Mouse (Mus musculus): ENCODE measurements around the gene Tmc2. TPM values are rescaled to one million over a fixed set of nuclear protein-coding genes. Genes with fewer than 3 reads are reported as not detected.

The Tmc2 gene
- polyA plus RNA-seq, 1 experiment from 2014 or later = not detected

- Histone ChIP-seq H3K27me3 (no peaks in the 10 kb centered on the region), H3K36me3 (peaks cover 25% of the 10 kb centered on the region), H3K4me1 (peaks cover 17% of the 10 kb centered on the region), H3K4me2 (replicated peaks) (peak within 1 kb of the TSS; percentile 84), H3K4me3 (peak within 1 kb of the TSS; percentile 97), H3K9me3 (replicated peaks) (no peaks in the 10 kb centered on the region), H3K27ac (peak within 1 kb of the TSS; percentile 97), H3K9ac (peak within 1 kb of the TSS; percentile 99)
- peak; percentile 93 for ATAC-seq (ENCODE audit: low FRiP score)
- WGBS = under 1% methylated on average over 80 of the region's 81 CpGs
These were observed 16.1 kb upstream of the Tmc2 start, which contains the start of gene Snrpb for GRCm38 (mm10) chr2:130178706-130179506. Gene Snrpb, minus strand, starts transcription at chr2:130179403.

GRCm38 (mm10) chr2:130179507-130180019, 15.4 kb upstream of the Tmc2 start:
- peak overlapping the region; percentile 97 for H3K27ac ChIP-seq

GRCm38 (mm10) chr2:130188391-130188790, 6.6 kb upstream of the Tmc2 start:
- no peaks in the 10 kb centered on the region; the same call in 1 of the 2 replicates for H3K9me3 ChIP-seq (replicated peaks)
- WGBS = 87% methylated on average over 12 of the region's 12 CpGs
- no peaks in the 10 kb centered on the region for H3K36me3 ChIP-seq
- H3K4me2 ChIP-seq (replicated peaks) = no peak overlapping the region
- no peaks in the 10 kb centered on the region for H3K27me3 ChIP-seq
- H3K4me3 ChIP-seq = no peak overlapping the region
- no peak overlapping the region for H3K27ac ChIP-seq
- ATAC-seq (ENCODE audit: low FRiP score) = no peak
- H3K4me1 ChIP-seq = no peaks in the 10 kb centered on the region
- H3K9ac ChIP-seq = no peak overlapping the region

More at GRCm38 (mm10) chr2:130179507-130180019, 15.4 kb upstream of the Tmc2 start:
- Histone ChIP-seq H3K4me3 (peak overlapping the region; percentile 97), H3K36me3 (peaks cover 18% of the 10 kb centered on the region), H3K4me1 (peaks cover 17% of the 10 kb centered on the region), H3K4me2 (replicated peaks) (peak overlapping the region; percentile 84), H3K27me3 (no peaks in the 10 kb centered on the region), H3K9me3 (replicated peaks) (no peaks in the 10 kb centered on the region), H3K9ac (peak overlapping the region; percentile 53)
- peak; percentile 78 for ATAC-seq (ENCODE audit: low FRiP score)
- WGBS = 1% methylated on average over 15 of the region's 15 CpGs

GRCm38 (mm10) chr2:130200961-130201360, 6.0 kb downstream of the Tmc2 start:
- no peak for ATAC-seq (ENCODE audit: low FRiP score)
- 69% methylated on average over 5 of the region's 5 CpGs for WGBS
- Histone ChIP-seq H3K4me1 (no peaks in the 10 kb centered on the region; the same call in 1 of the 2 replicates), H3K4me2 (replicated peaks) (no peak overlapping the region), H3K36me3 (no peaks in the 10 kb centered on the region), H3K27ac (no peak overlapping the region), H3K9me3 (replicated peaks) (peaks cover 4% of the 10 kb centered on the region; the same call in 1 of the 2 replicates), H3K9ac (no peak overlapping the region), H3K27me3 (no peaks in the 10 kb centered on the region), H3K4me3 (no peak overlapping the region)

GRCm38 (mm10) chr2:130207376-130207775, 12.4 kb downstream of the Tmc2 start:
- no peak overlapping the region for H3K4me2 ChIP-seq (replicated peaks)
- no peak overlapping the region for H3K9ac ChIP-seq
- no peaks in the 10 kb centered on the region for H3K9me3 ChIP-seq (replicated peaks)
- no peaks in the 10 kb centered on the region for H3K36me3 ChIP-seq
- H3K27me3 ChIP-seq = no peaks in the 10 kb centered on the region
- no peak overlapping the region for H3K4me3 ChIP-seq
- no peak for ATAC-seq (ENCODE audit: low FRiP score)
- WGBS = 75% methylated on average over 2 of the region's 2 CpGs
- no peak overlapping the region for H3K27ac ChIP-seq
- no peaks in the 10 kb centered on the region for H3K4me1 ChIP-seq

GRCm38 (mm10) chr2:130207996-130208395, 13.0 kb downstream of the Tmc2 start:
- no peak overlapping the region for H3K4me2 ChIP-seq (replicated peaks)
- no peaks in the 10 kb centered on the region for H3K27me3 ChIP-seq
- no peak overlapping the region for H3K9ac ChIP-seq
- H3K4me1 ChIP-seq = no peaks in the 10 kb centered on the region
- no peaks in the 10 kb centered on the region for H3K36me3 ChIP-seq
- no peak for ATAC-seq (ENCODE audit: low FRiP score)
- no peaks in the 10 kb centered on the region for H3K9me3 ChIP-seq (replicated peaks)
- no peak overlapping the region for H3K4me3 ChIP-seq
- WGBS = 86% methylated on average over 3 of the region's 3 CpGs
- H3K27ac ChIP-seq = no peak overlapping the region

- 95% methylated on average over 3 of the region's 3 CpGs for WGBS
- no peaks in the 10 kb centered on the region for H3K27me3 ChIP-seq
- H3K27ac ChIP-seq = no peak overlapping the region
- H3K36me3 ChIP-seq = no peaks in the 10 kb centered on the region
- no peaks in the 10 kb centered on the region for H3K9me3 ChIP-seq (replicated peaks)
- no peak overlapping the region for H3K4me3 ChIP-seq
- no peak for ATAC-seq (ENCODE audit: low FRiP score)
- no peak overlapping the region for H3K9ac ChIP-seq
- no peaks in the 10 kb centered on the region for H3K4me1 ChIP-seq
- H3K4me2 ChIP-seq (replicated peaks) = no peak overlapping the region
These were observed 14.6 kb downstream of the Tmc2 start for GRCm38 (mm10) chr2:130209636-130210035.

GRCm38 (mm10) chr2:130211581-130211980, 16.6 kb downstream of the Tmc2 start:
- ATAC-seq (ENCODE audit: low FRiP score) = no peak
- no peak overlapping the region for H3K27ac ChIP-seq

GRCm38 (mm10) chr2:130246912-130247311, 51.9 kb downstream of the Tmc2 start:
- Histone ChIP-seq H3K4me3 (no peak overlapping the region), H3K9me3 (replicated peaks) (no peaks in the 10 kb centered on the region), H3K4me1 (no peaks in the 10 kb centered on the region), H3K36me3 (no peaks in the 10 kb centered on the region), H3K4me2 (replicated peaks) (no peak overlapping the region), H3K9ac (no peak overlapping the region), H3K27ac (no peak overlapping the region), H3K27me3 (no peaks in the 10 kb centered on the region; the same call in 1 of the 2 replicates)
- 49% methylated on average over 9 of the region's 9 CpGs for WGBS
- no peak for ATAC-seq (ENCODE audit: low FRiP score)

More at GRCm38 (mm10) chr2:130211581-130211980, 16.6 kb downstream of the Tmc2 start:
- 84% methylated on average over 2 of the region's 2 CpGs for WGBS
- Histone ChIP-seq H3K27me3 (no peaks in the 10 kb centered on the region), H3K36me3 (no peaks in the 10 kb centered on the region), H3K4me3 (no peak overlapping the region), H3K4me2 (replicated peaks) (no peak overlapping the region), H3K4me1 (no peaks in the 10 kb centered on the region), H3K9ac (no peak overlapping the region), H3K9me3 (replicated peaks) (no peaks in the 10 kb centered on the region)

- no peaks in the 10 kb centered on the region; the same call in 1 of the 2 replicates for H3K27me3 ChIP-seq
- no peaks in the 10 kb centered on the region for H3K4me1 ChIP-seq
- H3K4me2 ChIP-seq (replicated peaks) = no peak overlapping the region
- no peak for ATAC-seq (ENCODE audit: low FRiP score)
- no peaks in the 10 kb centered on the region for H3K9me3 ChIP-seq (replicated peaks)
- no peak overlapping the region for H3K9ac ChIP-seq
- 80% methylated on average over 7 of the region's 7 CpGs for WGBS
- no peaks in the 10 kb centered on the region for H3K36me3 ChIP-seq
- H3K4me3 ChIP-seq = no peak overlapping the region
- no peak overlapping the region for H3K27ac ChIP-seq
These were observed 53.2 kb downstream of the Tmc2 start for GRCm38 (mm10) chr2:130248226-130248625.

GRCm38 (mm10) chr2:130256762-130257161, 61.8 kb downstream of the Tmc2 start:
- no peak overlapping the region for H3K27ac ChIP-seq
- H3K36me3 ChIP-seq = no peaks in the 10 kb centered on the region
- no peaks in the 10 kb centered on the region for H3K4me1 ChIP-seq
- no peak overlapping the region for H3K4me3 ChIP-seq
- H3K9me3 ChIP-seq (replicated peaks) = no peaks in the 10 kb centered on the region
- WGBS = 90% methylated on average over 4 of the region's 4 CpGs
- no peak overlapping the region for H3K9ac ChIP-seq
- no peaks in the 10 kb centered on the region for H3K27me3 ChIP-seq
- no peak overlapping the region for H3K4me2 ChIP-seq (replicated peaks)
- ATAC-seq (ENCODE audit: low FRiP score) = no peak

GRCm38 (mm10) chr2:130260822-130261221, 65.8 kb downstream of the Tmc2 start:
- Histone ChIP-seq H3K36me3 (no peaks in the 10 kb centered on the region), H3K9me3 (replicated peaks) (no peaks in the 10 kb centered on the region), H3K4me2 (replicated peaks) (no peak overlapping the region), H3K27me3 (no peaks in the 10 kb centered on the region), H3K9ac (no peak overlapping the region), H3K4me3 (no peak overlapping the region), H3K4me1 (no peaks in the 10 kb centered on the region), H3K27ac (no peak overlapping the region)
- ATAC-seq (ENCODE audit: low FRiP score) = no peak
- 91% methylated on average over 4 of the region's 4 CpGs for WGBS

Measured in hindbrain, embryonic 12.5 days (tissue).